Mouse (Mus musculus): Measurements from ENCODE around the gene Glod4.

The Glod4 gene

DNA sequence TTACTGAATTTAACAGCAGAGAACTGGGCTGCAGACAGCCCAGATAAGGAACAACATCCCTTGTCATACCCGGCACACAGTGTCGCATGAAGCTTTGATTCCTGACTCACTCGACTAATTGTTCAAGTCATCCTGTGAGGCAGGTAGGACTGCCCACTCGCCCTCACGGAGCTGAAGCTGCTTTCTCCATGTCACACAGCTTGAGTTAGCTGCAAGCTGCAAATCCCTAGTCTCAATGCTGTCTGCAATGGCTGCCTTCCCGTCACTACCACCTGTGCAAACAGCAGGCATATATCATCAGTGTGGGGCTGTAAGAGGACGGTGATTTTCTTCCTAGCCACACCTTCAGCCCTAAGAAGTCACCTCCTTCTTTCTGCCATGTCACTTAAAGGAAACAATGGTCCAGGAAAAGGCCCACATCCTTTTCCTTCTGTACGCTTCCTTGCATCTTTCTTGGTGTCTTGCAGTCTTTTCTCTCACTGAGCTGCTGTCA, 46.5 kb downstream of the Glod4 start:
- 62% methylated on average over 8 of the region's 8 CpGs for WGBS

DNA sequence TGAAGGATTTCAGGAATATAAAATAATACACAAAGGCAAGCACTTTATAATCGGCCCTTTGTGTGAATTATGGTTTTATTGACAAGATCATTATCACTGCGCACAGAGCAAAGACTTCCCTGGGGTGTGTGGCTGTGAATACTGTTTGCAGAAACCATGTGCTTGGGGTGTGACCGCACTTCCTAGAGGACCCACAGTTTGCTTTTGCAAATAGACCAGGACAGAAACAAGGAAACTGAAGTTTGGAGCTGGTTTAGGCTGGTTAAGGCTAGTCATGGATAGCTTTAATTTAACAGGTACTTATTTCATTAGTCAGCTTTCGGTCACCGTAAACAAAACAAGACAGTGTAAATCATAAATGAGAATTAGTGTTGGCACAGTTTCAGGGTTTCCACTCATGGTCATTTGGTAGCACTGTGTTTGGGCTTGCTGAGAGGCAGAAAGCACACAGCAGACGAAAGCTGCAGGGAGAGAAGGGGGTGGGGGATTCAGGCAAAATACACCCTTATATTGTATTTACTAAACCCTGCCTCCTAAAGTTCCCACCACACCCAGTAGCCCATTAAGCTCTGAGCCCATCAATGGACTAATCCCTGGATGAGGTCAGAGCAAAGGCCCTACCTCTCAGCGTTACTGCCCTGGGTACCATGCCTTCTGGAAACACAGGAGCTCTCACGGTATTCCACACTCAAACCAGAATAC, 47.1 kb downstream of the Glod4 start:
- whole genome bisulfite sequencing, result 74% methylated on average over 8 of the region's 8 CpGs

DNA sequence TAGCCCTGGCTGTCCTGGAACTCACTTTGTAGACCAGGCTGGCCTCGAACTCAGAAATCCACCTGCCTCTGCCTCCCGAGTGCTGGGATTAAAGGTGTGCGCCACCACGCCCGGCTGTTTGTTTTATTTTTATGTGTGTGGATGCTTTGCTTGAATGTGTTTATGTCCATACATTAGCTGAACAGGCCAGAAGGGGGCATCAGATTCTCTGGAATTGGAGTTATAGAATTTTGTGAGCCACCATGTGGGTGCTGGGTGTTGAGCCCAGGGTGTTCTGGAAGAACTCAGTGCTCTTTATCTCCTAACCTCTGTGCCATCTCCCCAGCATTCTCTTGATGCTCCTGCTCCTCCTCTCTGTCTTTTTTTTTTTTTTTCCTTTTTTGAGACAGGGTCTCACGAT, 56.6 kb downstream of the Glod4 start:
- 91% methylated on average over 6 of the region's 6 CpGs for WGBS

DNA sequence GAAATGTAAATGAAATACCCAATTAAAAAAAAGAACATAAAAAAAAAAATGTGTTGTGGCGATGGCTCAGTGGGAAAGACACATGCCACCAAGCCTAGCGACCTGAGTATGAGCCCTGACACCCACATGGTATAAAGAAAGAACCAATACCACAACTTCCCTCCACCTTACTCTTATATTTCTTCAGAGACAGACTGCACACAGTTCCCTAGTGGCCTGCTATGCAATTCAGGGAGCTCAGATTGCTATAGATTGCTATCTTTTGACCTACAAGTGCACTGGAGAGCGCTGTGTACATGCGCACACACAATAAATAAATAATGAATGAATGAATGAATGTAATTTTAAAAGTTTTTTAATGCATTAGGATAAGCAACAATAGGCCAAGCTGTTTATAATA, 59.8 kb downstream of the Glod4 start:
- whole genome bisulfite sequencing, result 83% methylated on average over 4 of the region's 4 CpGs

DNA sequence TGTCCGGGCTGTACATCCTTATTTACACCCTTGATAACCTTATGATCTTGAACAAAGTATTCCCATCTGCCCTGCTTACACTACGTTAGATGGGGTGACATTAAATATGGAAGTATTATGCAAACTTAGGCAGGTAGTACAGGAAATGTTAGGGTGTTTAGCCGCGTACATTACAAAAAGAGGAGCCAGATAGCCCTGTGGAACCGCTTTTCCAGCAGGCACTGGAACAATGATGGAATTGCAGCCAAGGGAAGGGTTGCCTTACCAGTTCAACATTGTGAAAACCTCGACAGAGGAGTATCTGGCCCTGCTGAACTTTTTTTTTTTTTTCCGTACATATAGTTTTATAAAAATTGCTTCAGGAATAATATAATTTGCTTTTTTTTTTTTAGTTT, 63.4 kb downstream of the Glod4 start:
- WGBS, result 11% methylated on average over 7 of the region's 7 CpGs

DNA sequence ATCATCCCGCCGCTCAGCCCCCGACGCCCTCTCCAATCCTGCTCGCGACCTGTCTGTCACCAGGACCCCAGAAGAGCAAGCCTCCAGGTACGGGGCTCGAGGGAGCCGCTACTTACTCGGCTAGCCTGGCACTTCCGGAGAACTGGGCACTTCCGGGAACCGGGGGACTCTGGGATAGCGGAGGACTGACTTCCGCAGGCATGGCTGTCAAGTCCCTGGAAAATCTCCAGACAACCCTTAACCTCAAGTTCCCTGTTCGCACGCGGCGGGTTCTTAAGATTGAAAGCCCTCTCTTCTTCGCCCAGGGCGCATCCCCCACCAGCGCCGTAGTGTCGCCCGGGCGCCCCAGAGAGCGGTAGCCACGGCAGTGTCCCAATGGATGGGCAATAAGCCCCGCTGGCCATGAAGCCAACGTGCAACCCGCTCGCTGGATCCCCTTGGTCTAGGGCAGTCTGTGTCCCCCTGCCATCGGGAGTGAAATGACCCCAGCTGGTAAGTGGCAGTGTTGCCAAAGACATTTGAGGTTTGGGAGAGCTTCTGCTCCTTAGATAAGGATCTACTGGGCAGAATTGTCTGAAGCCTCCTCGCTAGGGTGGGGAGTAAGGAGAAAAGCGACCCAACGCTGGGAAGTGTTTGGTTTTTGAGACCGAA, 63.9 kb downstream of the Glod4 start, which contains the start of the genes Vps53 and Fam57a:
TSS of gene Vps53 (minus strand) at position 153 of the 651 bp plus-strand sequence.
TSS of gene Fam57a (plus strand) at position 177 of the 651 bp plus-strand sequence.
- under 1% methylated on average over 34 of the region's 37 CpGs for whole genome bisulfite sequencing

DNA sequence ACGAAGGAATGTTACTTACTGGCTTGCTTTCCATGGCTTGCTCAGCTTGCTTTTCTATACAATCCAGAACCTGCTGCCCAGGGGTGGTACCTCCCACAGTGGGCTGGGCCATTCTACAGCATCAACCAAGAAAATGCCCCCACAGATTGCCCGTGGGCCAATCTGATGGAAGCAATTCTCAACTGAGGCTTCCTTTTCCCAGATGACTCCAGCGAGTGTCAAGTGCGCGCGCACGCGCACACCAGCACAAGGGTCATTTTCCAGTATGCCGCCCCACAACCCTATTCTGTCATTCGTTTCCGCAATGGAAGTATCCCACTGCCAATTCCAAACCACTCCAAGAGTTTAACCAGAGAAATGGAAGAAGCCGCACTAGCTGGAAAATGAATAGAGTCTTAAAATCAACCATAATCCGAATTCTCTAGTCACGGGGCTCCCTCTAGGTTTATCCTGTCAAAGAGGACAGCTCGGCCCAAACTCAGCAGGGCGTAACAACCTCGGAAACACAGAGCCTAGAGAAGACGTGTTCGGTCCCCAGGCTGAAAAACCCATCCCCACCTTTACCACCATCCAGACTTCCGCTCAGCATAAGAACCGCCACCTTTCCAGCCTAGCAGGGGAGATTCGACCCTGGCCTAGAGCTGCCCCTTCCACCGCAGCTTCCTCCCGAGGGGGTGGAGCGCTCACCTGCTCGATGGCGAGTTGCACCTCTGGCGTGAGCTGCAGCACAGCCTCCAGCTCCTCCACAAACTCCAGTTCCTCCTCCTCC, 64.6 kb downstream of the Glod4 start:
- WGBS, result under 1% methylated on average over 28 of the region's 28 CpGs

DNA sequence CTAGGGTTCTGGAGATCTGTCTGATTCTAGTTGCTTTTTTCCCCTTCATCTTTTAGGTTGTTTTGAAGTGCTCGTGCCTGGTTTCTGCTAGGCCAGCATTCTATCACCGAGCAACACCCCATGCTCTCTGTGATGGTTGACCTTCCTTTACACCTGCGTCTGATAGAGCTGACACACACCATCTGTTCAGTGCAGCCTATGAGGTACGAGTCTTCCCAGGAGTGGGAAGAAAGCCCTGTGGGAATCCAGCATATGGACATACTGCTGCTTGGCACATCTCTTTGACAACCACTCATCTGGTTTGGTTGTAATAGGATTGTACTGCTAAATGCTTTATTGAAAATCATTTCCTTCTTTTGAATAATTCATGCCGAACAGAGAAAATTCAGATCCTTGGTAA, 73.3 kb downstream of the Glod4 start:
- 57% methylated on average over 5 of the region's 5 CpGs for WGBS

DNA sequence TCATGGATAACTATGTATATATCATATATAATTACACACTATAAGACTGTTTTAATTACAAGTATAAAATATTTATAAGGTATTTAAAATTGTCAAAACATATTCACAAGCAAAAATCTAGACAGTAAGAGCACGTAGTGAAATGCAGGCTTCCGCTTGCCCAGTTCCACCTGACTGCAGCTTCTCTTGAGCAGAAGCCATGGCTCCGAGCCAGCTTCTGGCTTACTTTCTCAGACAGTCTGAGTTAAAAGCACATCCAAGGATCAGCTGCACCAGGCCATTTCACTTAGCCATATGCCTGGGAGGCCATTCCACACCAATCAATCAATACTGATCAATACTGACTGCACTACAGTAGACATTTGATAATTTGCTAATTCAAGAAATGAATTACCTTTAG, 74.5 kb downstream of the Glod4 start:
- 67% methylated on average over 3 of the region's 3 CpGs for WGBS

DNA sequence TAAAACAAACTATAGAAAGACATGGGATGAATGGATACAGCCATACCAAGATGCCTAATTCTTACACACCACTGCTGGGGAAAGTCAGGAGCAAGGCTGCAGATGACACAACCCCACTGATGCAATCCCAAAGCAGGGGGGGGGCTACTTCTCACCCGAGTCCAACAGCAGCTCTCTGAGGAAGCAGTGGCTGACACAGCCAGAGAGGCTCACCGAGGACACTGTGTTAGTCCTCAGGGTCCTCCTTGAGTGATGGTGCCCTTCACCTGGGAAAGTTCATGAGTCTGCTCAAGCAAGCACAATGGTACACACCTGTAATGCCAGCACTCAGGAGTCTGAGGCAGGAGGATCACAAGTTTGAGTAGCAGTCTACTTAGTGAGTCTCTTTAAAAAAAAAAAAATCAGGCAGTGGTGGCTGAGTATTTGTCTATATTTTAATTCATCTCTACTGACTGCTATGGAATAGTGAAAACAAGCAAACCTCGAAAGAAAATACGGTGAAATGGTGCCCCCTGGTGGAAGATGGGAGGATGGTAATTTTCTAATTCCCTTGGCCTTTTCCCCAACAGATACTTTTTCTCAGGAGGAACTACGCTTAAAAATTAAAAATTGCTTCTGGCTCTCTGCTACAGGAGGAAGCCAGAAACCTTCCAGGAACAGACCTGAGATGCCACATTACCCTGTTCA, 76.3 kb downstream of the Glod4 start:
- WGBS, result 18% methylated on average over 5 of the region's 5 CpGs

DNA sequence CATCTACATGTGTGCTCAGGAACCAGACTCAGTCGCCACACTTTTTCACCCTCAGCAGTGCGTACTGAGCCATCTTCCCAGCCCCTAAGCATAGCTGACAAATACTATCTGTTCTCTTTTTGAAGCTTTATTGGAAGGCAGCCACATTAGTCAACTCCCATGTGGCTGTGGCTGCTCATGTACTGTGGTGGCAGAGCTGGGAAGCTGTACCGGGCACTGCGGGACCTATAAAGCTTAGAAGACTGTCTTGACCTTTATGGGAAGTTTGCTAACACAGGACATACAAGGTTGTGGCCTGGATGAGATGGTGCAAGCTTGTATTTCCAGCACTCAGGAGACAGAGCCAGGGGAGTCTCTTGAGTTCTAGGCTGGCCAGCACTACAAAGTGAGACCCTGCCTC, 76.9 kb downstream of the Glod4 start:
- 74% methylated on average over 4 of the region's 4 CpGs for WGBS

DNA sequence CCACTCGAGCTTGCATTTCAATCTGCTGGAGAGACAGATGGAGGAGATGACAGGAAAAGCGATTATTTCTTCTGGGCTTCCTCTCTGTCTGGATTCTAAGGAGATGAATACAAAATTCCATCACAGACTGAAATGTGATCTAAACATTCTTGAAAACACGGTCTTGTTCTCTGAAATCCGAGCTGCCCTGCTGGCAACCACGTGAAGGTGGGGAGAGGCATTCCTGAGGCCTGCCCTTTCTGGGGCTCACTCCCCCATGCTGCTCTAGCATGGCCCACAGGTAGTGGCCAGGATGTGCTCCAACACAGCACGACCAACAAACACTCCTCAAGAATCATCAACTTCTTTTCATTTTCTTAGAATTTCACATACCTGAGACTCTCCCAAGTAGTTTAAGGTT, 83.3 kb downstream of the Glod4 start:
- WGBS, result 48% methylated on average over 6 of the region's 6 CpGs

DNA sequence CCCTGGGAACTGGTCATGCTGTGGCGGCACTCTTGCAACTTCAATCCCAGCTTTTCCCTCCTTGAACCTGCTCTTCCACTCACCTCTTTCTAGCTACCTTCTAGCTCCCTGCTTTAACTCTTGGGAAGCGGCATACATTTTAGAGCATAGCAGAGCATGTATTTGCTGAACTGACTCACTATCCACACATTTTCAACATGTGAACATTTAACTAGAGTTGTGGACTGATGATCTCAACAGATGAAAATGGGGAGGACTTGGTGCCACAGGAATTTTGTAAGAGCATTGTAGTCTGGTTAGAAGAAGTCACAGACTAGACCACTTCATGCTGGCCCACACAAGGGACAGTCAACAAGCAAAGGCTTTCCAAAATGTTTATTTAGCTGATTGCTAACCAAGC, 85.2 kb downstream of the Glod4 start:
- WGBS, result 97% methylated on average over 2 of the region's 2 CpGs

DNA sequence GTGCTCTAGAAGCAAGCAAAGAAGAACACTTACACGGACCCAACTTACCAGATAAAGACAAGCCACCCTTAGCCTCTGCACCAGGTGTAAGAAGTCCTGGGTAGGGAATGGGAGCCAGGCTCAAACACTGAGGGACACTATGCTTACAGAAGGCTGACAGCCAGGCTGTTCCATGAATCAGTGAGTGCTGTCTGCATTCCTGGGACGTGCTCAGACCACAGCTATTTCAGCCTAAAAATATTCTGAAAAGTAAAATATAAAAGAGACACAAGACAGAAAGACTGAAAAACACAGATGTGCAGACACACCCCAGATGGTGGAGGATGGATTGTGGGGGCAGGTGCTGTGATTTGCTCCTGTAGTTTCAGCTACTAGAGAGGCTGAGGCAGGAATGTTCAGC, 88.7 kb downstream of the Glod4 start:
- 71% methylated on average over 2 of the region's 2 CpGs for WGBS

DNA sequence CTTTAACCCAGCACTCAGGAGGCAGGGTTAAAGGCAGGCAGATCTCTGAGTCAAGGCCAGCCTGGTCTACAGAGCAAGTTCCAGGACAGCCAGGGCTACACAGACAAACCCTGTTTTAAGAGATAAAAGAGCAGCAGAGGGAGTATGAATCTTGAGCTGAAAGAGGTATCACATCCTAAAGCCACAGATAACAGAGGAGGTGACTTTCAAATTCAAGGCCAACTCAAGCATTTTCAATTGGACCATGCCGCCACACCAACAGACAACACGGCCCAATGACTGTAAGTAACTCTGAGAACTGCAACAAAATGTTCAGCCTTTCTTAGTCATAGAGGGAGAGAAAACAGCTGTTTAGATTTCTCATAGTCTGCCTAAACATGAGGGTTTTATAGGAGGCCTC, 89.3 kb downstream of the Glod4 start:
- WGBS, result 95% methylated on average over 2 of the region's 2 CpGs

DNA sequence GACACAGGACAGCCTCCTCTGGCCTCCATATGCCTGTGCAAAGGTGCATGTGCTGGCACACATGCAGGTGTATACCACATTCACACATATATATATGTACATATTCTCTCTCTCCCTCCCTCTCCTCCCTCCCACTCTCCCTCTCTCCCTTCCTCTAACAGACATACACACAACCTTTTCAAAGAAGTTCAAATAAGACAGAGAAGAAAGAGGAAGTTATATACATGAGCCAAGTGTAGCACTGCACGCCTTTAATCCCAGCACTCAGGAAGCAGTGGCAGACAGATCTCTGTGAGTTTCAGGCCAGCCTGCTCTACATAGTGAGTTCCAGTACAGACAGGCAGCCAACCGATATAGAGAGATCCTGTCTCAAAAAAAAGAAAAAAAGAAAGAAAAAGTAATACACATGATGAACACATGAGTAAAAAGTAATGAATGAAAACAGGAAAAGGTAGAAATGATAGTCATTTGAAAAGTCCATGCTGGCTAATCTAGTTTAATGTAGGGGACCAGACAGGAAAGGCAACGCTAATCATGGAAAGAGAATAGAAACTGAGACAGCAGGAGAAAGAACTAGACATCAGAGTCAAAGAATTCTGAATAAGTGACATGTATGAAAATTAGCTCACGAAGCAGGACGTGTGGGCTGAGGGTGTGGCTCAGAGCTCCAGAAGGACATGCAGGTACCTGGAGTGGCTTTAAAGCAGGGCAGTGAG, 90.1 kb downstream of the Glod4 start:
- WGBS, result 80% methylated on average over 5 of the region's 5 CpGs

DNA sequence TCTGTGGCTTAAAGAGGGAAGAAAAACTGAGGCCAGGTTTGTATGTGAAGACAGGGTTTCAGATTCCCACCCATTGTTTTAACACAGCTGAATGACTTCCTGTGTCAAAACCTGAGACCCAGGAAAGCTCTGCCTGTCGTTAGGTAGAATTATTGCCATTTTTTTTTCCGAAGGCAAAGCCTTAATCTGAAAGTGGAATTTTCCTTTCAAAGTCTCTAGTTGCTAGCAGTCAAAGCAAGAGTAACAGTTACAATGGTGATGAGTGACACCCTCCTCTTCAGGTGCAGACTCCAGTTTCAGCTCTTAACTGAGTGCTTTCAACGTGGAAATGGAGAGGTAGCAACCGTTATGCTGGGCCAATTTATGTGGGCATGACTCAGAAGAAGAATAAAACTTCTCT, 92.5 kb downstream of the Glod4 start:
- WGBS, result 44% methylated on average over 4 of the region's 4 CpGs

DNA sequence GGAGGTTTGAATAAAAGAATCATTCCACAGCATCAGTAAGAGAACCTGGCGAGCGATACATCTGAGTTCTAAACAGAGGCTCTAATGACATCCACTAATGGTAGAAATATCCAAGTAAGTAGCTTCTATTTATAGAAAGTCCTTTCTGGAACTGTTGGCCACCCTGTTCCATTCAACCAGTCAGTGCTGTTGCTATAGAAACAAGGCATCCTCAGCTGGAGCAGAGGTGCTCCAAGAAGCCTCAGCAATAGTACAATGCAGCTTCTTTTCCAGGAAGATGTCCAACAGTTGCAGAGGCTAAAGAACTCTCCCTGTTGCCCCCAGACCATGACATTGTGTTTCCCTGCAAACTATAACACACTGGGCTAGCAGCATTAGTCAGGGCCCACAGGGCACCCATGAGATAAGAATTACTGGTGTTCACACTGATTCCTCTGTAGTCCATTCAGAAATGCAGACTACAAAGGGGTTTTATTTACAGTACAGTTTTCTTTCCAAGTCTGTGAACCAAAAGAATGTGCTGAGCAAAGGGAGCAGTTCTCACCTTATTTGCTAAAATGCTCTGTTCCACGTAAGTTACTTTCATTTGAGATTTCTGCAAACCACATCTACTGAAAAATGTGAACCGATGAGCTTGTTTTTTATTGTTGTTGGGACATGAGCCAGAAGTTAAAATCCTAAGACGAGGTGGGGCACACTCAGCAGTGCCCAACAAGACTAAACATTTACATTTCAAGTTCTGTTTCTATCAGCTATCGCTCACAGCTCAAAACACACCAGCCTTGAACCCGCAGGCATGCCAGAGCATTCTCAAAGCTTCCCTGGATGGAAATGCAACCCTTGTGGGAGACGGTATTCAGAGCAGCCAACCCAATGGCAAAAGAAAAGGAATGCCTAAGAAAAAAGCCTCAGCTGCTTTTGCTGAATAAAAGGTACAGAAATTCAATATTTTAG, 95.2 kb downstream of the Glod4 start:
- 33% methylated on average over 8 of the region's 8 CpGs for WGBS

DNA sequence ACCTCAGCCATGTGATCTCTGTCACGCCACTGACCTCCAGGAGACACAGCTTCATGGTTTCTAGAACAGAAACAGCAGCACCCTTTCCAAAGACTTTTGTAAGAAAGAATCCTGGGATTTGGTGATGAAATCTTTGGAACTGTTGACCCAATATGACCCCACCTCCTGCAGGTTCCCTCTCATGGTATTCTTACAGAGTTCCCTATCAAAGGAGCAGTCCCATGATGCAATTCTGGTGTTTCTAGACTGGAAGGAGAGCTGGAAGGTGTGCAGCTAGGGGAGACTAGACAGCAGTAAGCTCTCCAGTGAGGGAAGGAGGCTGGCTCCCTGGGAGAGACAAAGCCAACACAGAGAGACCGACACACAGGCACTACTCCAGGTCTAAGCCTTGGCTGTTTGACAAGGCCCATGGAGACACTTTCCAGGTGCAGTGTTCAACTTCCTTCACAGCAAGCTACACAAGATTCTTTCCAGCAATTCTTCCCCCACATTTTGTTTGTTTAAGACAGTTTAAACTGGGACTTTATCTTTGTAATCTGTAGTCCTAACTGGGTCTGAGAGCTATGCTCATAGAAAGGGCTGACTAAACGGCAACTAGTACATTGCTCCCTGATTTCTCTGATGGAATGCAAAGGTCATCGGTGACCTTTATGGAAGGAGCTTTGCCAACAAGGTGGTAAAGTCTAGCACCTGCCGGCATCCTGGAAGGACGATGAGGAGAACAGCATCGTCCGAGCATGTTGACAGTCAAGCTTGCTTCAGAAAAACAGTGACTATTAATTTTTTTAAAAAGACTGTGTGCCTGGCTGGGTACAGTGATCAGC, 97.1 kb downstream of the Glod4 start:
- 88% methylated on average over 8 of the region's 8 CpGs for WGBS

Data from cerebral cortex, adult 2 months (tissue).